Mouse (Mus musculus) cerebellum, adult 11-12 months (tissue): Measurements from ENCODE around the gene Trappc3.

Experiments used
- DNase-seq: peaks from one replicate; pipeline ENCODE4 v3.0.0; 2022

Trappc3 gene

GRCm38 (mm10) chr4:126251655-126252254 lies 10.4 kb upstream of the Trappc3 start:
- no peak for DNase-seq

DNA sequence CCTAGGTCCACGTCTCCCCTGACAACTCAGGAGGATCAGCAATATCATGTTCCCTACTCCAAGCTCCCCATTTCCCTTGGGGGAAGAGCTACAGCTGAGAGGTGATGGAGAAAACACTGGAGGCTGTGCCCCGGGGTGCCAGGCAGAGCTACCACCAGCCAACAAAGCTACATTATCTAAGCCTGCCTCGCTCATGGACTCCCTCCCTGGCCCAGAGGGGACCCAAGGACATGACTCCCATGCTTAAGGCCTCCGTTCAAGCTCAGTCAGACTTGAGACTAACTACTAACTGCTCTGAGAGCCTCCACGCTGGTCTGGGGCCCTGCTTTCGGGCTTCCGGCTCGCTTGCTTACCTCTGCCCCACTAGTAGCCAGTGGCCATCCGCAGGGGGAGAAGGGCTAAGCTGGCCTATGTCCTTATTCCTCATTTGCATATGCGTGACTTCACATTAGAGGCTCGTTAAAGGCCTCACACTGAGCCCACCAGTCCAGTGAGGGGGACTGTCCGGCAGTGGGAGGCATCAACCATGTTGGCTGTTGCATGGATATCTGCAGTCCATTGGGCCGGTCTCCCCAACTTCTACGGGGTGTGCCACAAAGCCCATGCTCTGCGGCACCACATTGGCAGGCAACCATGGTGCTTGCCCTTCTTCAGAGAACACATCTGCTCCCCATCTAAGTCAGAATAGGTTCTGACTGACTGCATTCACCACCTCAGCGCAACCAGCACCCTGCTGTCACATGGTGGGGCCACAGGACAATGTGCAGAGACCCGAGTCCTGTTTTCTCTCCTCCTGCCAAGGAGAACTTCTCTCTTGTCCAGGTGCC lies 9.5 kb upstream of the Trappc3 start:
- peak; percentile 61 for DNase-seq

GRCm38 (mm10) chr4:126253637-126254272 lies 8.4 kb upstream of the Trappc3 start:
- DNase-seq: no peak

DNA sequence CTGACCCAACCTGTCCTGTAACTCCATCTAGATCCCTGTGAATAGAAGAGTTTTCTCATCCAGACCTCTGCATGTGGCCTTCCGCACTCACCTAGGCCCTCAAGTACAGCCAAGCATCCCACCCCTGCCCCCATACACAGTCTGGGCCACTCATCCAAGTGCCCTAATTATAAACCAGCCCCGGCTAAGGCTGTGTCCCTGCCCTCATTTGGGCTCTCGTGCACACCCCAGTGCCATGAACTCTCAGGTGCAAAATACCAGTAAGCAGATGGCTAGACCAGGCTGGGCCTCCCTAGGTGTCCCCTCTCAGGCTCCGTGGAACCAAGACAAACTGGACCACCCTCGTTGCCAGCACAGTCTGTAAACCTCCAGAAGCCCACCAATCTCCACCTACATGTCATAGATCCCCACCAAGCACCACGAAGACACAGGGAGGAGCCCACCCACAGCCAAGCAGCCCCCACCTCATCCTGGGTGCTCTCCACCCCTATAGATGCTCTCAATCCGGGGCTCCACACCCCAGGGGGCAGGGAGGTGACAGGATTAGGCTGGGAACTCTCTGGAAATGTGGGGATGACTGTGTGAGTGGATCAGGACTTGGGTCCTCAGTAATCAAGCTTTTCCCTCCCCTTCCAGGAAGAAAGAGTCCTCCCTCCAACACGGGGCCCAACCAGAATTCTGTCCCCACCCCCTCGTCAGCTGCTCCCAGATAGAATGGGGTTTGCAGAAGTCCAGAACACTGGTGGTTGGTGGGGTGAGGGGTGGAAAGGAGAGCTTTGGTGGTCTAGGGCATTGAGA lies 7.6 kb upstream of the Trappc3 start:
- peak; percentile 81 for DNase-seq

GRCm38 (mm10) chr4:126255113-126256001 lies 6.8 kb upstream of the Trappc3 start:
- peak; percentile 74 for DNase-seq

DNA sequence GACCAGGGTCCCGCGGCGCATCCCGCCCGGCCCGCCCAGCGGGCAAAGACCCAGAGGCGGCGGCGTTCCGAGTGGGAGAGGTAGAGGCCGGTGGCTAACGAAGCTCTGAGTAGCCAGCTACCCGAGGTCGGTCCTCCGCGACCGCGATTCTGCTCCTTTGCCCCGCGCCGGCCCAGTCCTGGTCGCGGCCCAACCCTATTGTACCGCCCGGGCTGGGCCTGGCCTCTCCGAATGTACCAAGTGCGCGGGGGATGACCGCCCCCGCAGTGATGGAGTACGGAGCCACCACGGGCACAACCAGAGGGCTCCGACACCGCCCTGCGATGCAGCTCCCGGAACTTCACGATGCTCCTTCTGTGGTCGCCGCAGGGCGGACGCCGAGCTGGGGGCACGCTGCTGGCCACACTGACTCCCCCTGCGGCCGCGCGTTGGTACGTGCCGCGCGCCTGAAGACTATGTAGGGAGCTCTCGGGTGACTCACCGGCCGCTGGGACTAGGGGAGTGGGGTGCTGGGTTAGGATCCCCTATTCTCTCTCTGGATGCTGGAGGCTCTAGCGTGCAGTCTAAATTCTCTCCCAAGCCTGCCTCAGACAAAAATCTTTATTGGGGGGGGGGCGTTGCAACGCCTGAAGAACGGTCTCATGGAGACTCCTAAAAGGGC lies 5.9 kb upstream of the Trappc3 start, which contains the start of gene Map7d1:
Map7d1 (minus strand) TSS at position 213 of the 661 bp plus-strand sequence.
- DNase-seq: peak; percentile 93

GRCm38 (mm10) chr4:126256967-126257881 lies 4.9 kb upstream of the Trappc3 start:
- peak; percentile 84 for DNase-seq

- peak; percentile 64 for DNase-seq
Measured at GRCm38 (mm10) chr4:126259063-126259462, 3.1 kb upstream of the Trappc3 start.

GRCm38 (mm10) chr4:126259523-126260160 lies 2.5 kb upstream of the Trappc3 start:
- DNase-seq: peak; percentile 63

GRCm38 (mm10) chr4:126260520-126261201 lies 1.5 kb upstream of the Trappc3 start:
- DNase-seq: peak; percentile 82

GRCm38 (mm10) chr4:126261266-126261665 lies 859 bp upstream of the Trappc3 start:
- DNase-seq: no peak

GRCm38 (mm10) chr4:126261675-126262074 lies 450 bp upstream of the Trappc3 start:
- DNase-seq: peak; percentile 56

DNA sequence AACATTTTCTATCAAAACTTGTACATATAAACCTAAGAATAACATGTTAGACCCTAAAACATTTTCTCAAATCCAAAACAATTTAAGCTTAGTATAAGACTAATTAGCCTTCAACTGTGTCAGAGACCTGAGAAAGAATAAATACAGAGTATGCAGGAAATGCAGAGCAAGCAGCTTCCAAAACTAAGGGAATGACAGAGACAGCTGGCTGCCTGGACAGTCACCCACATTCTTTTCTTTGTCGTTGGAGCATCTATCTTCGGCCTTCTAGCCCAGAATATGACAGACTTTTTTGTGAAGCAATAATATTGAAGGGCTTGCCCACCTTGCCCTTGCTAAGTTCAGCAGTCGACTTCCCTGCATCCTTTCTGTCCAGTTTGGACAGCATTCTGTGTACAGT lies 7.2 kb downstream of the Trappc3 start:
- no peak for DNase-seq

DNA sequence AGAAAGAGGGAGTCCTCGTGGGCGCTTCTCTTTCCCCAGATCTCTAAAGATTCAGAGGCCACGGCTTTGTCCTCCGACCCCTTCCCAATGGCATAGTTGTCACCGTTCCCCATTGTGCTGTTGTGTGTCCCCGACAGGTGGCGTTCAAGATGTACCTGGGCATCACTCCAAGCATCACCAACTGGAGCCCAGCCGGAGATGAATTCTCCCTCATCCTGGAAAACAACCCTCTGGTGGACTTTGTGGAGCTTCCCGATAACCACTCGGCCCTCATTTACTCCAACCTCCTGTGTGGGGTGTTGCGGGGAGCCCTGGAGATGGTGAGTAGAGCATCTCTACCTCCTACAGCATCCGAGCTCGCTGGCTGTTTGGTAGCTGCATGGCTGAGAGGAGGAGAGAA lies 11.6 kb downstream of the Trappc3 start:
- DNase-seq: peak; percentile 89

DNA sequence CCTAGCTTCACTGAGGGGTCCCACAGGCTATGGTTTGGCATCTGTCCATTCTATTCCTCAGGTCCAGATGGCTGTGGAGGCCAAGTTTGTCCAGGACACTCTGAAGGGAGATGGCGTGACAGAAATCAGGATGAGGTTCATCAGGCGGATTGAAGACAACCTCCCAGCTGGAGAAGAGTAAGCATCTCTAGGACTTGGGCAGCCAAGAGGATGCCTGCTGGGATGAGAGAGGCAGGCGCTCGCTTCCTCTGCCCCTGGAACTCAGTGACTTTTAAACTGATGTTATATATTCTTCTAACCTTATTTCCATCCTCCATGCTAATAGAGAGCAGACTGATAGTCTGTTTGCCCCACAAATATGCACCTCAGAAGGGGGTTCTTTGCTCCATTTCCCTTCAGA lies 13.0 kb downstream of the Trappc3 start:
- peak; percentile 76 for DNase-seq

GRCm38 (mm10) chr4:126275681-126276131 lies 13.6 kb downstream of the Trappc3 start:
- DNase-seq: peak; percentile 85

DNA sequence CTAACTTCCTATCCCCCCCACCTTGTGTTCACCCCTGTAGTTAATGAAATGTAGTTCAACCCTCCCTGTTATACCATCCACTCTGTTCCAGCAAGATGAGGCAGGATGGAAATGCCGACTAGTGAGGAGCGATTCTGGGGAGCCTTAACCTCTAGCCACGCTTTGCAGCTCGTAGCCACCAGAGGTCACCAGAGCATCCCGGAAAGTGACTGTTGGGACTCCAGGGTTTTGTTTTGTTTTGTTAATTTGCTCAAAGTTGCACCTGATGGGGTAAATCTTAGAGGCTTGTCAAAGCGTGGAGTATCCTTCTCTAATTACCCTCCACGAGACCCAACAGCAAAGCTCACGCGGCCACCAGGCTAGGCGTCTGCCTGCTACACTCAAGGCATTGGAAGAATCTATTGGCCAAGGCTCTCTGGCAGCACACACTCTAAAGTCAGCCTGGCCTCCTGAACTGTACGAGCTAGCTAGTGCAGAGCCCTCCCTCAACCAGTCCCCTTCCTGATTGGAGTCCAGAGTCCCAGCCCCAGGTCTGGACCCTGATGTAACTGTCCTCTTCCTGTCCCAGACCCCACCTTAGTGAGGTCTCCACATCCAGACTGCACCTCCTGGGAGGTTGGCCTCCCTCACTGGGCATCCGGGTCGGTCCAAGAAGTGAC lies 15.9 kb downstream of the Trappc3 start:
- peak; percentile 72 for DNase-seq

GRCm38 (mm10) chr4:126278565-126278915 lies 16.4 kb downstream of the Trappc3 start:
- DNase-seq: peak; percentile 44
